Mouse (Mus musculus) cortical plate, adult 2 months (tissue): ENCODE results near the gene Tmem121. TPM values are rescaled to one million over a fixed set of nuclear protein-coding genes. Genes with fewer than 3 reads are reported as not detected.
"Not testable (repeated sequence)": the region's sequence is repeated elsewhere in the genome, so short reads cannot be mapped to it uniquely, and the experiment has no call there.

ENCODE experiments used
- H3K27ac ChIP-seq: fragments of 200-500 bp; 2 replicates; pipeline ENCODE4 v1.5.1; 2012; ENCODE audit warnings: low read length, control low read depth, inconsistent platforms; ENCODE audit not compliant: insufficient read depth
- H3K4me1 ChIP-seq: fragments of 200-500 bp; 2 replicates; pipeline ENCODE4 v1.6.1; 2011; ENCODE audit warnings: low read length; ENCODE audit not compliant: control insufficient read depth, insufficient read depth
- H3K4me3 ChIP-seq: fragments of 200-500 bp; 2 replicates; pipeline ENCODE4 v1.5.1; 2011; ENCODE audit warnings: mild to moderate bottlenecking, low read length, control low read depth; ENCODE audit not compliant: insufficient read depth
- CTCF ChIP-seq: fragments of 200-500 bp; IDR thresholded peaks from 2 replicates; pipeline ENCODE4 v1.5.1; 2011; ENCODE audit warnings: mild to moderate bottlenecking, control low read depth, low read length; ENCODE audit not compliant: insufficient read depth; ENCODE audit errors: extremely low read depth
- POLR2A ChIP-seq: fragments of 200-500 bp; IDR thresholded peaks from 2 replicates; pipeline ENCODE4 v1.6.1; 2011; ENCODE audit warnings: mild to moderate bottlenecking, low read length, control low read depth; ENCODE audit not compliant: insufficient read depth; ENCODE audit errors: extremely low read depth
- polyA plus RNA-seq: library from polyadenylated mRNA; depleted of rRNA; stranded (reverse); fragments of >200 nt; gene quantifications from 2 replicates; pipeline ENCODE4 v1.2.3, GENCODE M21; 2012

Gene Tmem121
- polyA plus RNA-seq, 1 experiment = 40.7 TPM

GRCm38 (mm10) chr12:113181020-113181419 lies 4.7 kb upstream of the Tmem121 start:
- Histone ChIP-seq H3K4me3 (no peak overlapping the region), H3K4me1 (no peaks in the 10 kb centered on the region), H3K27ac (no peak overlapping the region)
- TF ChIP-seq CTCF (no peak), POLR2A (no peak)

GRCm38 (mm10) chr12:113184945-113185344 lies 785 bp upstream of the Tmem121 start:
- no peak for TF ChIP-seq POLR2A
- no peak for TF ChIP-seq CTCF
- Histone ChIP-seq H3K4me1 (peaks cover 1% of the 10 kb centered on the region; the same call in 1 of the 2 replicates), H3K4me3 (no peak overlapping the region; the same call in 1 of the 2 replicates), H3K27ac (no peak overlapping the region)

GRCm38 (mm10) chr12:113186326-113187010 lies 738 bp downstream of the Tmem121 start:
- H3K27ac ChIP-seq = 0 out of 2 replicates have a peak overlapping the region, but pooled peaks have one; percentile 0
- no peak for TF ChIP-seq CTCF
- TF ChIP-seq POLR2A = no peak
- H3K4me3 ChIP-seq = peak overlapping the region; percentile 54
- H3K4me1 ChIP-seq = peaks cover 1% of the 10 kb centered on the region; the same call in 1 of the 2 replicates

- Histone ChIP-seq H3K4me3 (peak overlapping the region; percentile 54), H3K27ac (no peak overlapping the region), H3K4me1 (peaks cover 1% of the 10 kb centered on the region; the same call in 1 of the 2 replicates)
- TF ChIP-seq CTCF (no peak), POLR2A (no peak)
Measured at GRCm38 (mm10) chr12:113187011-113187375, 1.3 kb downstream of the Tmem121 start.

- TF ChIP-seq CTCF (peak; percentile 60), POLR2A (no peak)
- Histone ChIP-seq H3K4me1 (peaks cover 1% of the 10 kb centered on the region; the same call in 1 of the 2 replicates), H3K27ac (no peak overlapping the region), H3K4me3 (peak overlapping the region; percentile 54)
Measured at GRCm38 (mm10) chr12:113187584-113188295, 2.0 kb downstream of the Tmem121 start.

- no peak for TF ChIP-seq POLR2A
- no peak for TF ChIP-seq CTCF
- Histone ChIP-seq H3K4me3 (peak overlapping the region; percentile 54; the same call in 1 of the 2 replicates), H3K27ac (no peak overlapping the region), H3K4me1 (peaks cover 1% of the 10 kb centered on the region; the same call in 1 of the 2 replicates)
Measured at GRCm38 (mm10) chr12:113188349-113189055, 2.8 kb downstream of the Tmem121 start.

GRCm38 (mm10) chr12:113193423-113193822 lies 7.7 kb downstream of the Tmem121 start:
- H3K4me1 ChIP-seq = no peaks in the 10 kb centered on the region

GRCm38 (mm10) chr12:113199132-113199531 lies 13.4 kb downstream of the Tmem121 start:
- H3K4me3 ChIP-seq, H3K4me1 ChIP-seq, H3K27ac ChIP-seq: not testable (repeated sequence)

More at GRCm38 (mm10) chr12:113193423-113193822, 7.7 kb downstream of the Tmem121 start:
- no peak overlapping the region for H3K4me3 ChIP-seq
- no peak overlapping the region for H3K27ac ChIP-seq
- TF ChIP-seq CTCF = no peak

DNA sequence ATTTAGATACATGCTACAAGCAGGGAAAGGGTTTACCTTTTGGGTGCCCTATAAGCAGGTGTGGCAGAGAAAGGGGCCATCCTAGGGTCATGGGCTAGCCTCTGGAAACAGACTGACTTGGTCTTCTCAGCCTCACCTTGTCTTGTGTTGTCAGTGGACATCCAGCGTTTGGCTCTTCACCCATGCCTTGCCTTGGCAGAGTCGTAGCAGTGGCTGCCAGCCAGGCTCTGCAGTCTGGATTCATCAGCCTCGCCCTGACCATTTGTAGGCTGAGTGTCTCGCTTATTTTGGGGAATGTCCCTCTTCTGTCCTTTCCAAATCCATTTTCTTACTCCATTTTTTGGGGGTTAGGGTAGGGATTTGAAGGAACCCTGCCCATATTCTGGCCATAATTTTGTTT lies 15.6 kb downstream of the Tmem121 start:
- no peak for TF ChIP-seq POLR2A
- no peak for TF ChIP-seq CTCF
- H3K4me3 ChIP-seq = no peak overlapping the region
- no peak overlapping the region for H3K27ac ChIP-seq
- no peaks in the 10 kb centered on the region for H3K4me1 ChIP-seq
